Mouse (Mus musculus): ENCODE data around the gene Mnd1. TPM values are rescaled to one million over a fixed set of nuclear protein-coding genes. Genes with fewer than 3 reads are reported as not detected.

Mnd1 gene
- 1.6 and 1.8 TPM in 2 replicates for polyA plus RNA-seq (2015; fragmentation: Nextera tagmentation; extraction: Ambion mirVana)

- Histone ChIP-seq H3K4me1 (peaks cover 9% of the 10 kb centered on the region; the same call in 1 of the 2 replicates), H3K4me3 (peak within 1 kb of the TSS; percentile 54), H3K4me2 (peak within 1 kb of the TSS; percentile 99), H3K9ac (peak within 1 kb of the TSS; percentile 50), H3K27me3 (replicated peaks) (no peaks in the 10 kb centered on the region), H3K36me3 (replicated peaks) (peaks cover 13% of the 10 kb centered on the region; the same call in 1 of the 2 replicates), H3K9me3 (no peaks in the 10 kb centered on the region), H3K27ac (no peak within 1 kb of the TSS)
- WGBS: under 1% methylated on average over 29 of the region's 29 CpGs
- ATAC-seq (replicated peaks): peak; percentile 97
Observed at GRCm38 (mm10) chr3:84155558-84156006, at the start of gene Mnd1. Mnd1 (minus strand) TSS chr3:84155786.

DNA sequence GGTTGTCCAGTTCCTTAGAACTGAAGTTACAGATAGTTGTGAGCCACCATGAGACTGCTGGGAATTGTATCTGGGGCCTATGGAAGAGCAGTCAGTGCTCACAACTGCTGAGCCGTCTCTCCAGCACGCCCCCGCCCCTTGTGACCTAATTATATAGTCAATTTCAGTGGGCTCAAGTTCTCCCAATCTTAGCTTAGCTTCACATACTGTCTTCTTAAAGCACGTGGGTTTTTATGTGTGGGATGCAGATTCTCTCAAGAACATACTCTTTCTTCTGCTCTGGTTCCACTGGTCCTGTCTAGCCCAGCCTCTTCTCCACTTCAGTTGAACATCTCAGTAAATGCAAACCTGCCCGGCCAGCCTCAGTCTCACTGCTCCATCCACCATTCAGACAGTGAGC, 49.1 kb upstream of the Mnd1 start:
- Histone ChIP-seq H3K4me1 (peaks cover 11% of the 10 kb centered on the region), H3K9me3 (no peaks in the 10 kb centered on the region), H3K27me3 (replicated peaks) (no peaks in the 10 kb centered on the region), H3K4me3 (no peak overlapping the region), H3K36me3 (replicated peaks) (peaks cover 24% of the 10 kb centered on the region), H3K27ac (no peak overlapping the region), H3K9ac (no peak overlapping the region), H3K4me2 (no peak overlapping the region)
- no peak for ATAC-seq (replicated peaks)
- 80% methylated on average over 5 of the region's 5 CpGs for WGBS

GRCm38 (mm10) chr3:84200559-84201420, 45.2 kb upstream of the Mnd1 start:
- H3K36me3 ChIP-seq (replicated peaks): peaks cover 23% of the 10 kb centered on the region
- H3K4me1 ChIP-seq: peaks cover 10% of the 10 kb centered on the region
- peak overlapping the region; percentile 48; the same call in 1 of the 2 replicates for H3K27ac ChIP-seq
- no peak overlapping the region for H3K4me3 ChIP-seq
- H3K27me3 ChIP-seq (replicated peaks): no peaks in the 10 kb centered on the region
- H3K9ac ChIP-seq: no peak overlapping the region
- no peak overlapping the region for H3K4me2 ChIP-seq
- peak; percentile 75 for ATAC-seq (replicated peaks)
- WGBS: 51% methylated on average over 13 of the region's 13 CpGs
- no peaks in the 10 kb centered on the region for H3K9me3 ChIP-seq

DNA sequence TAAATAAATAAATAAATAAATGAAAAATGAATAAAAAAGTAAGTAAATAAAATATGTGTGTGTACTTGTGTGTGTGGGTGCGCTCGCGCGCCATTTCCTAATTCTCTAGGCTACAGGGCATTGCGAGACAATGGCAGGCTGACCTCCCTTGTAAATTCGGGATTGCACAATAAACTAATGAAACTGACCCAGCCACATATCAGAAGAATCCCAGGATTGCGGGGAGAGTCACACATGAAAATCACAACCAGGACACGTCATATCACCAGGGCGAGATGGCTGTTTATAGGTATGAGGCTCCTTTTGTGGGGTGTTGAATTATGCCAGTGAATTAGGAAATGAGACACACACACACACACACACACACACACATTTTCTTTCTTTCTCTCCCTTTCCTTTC, 43.9 kb upstream of the Mnd1 start:
- H3K36me3 ChIP-seq (replicated peaks): peaks cover 14% of the 10 kb centered on the region
- no peak overlapping the region for H3K27ac ChIP-seq
- no peak overlapping the region for H3K4me3 ChIP-seq
- no peak for ATAC-seq (replicated peaks)
- peaks cover 10% of the 10 kb centered on the region for H3K4me1 ChIP-seq
- H3K9me3 ChIP-seq: no peaks in the 10 kb centered on the region
- no peak overlapping the region for H3K4me2 ChIP-seq
- 92% methylated on average over 9 of the region's 9 CpGs for WGBS
- no peaks in the 10 kb centered on the region for H3K27me3 ChIP-seq (replicated peaks)
- no peak overlapping the region for H3K9ac ChIP-seq

DNA sequence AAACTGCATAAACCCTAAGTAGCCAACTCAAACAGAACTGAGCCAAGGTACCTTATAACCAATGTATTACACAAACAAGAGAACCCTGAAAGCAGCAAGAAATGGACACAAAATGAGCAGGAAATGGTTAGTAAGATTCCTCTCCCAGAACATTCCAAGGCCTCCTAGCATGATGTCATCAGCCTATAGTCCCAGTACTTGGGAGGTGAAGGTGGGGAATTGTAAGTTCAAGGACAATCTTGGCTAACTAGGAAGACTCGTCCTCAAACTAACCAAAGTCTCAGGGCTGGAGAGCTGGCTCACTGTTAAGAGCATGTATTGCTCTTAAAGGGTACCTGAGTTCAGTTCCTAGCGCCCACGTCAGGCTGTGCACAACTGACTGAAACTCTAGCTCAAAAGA, 42.6 kb upstream of the Mnd1 start:
- Histone ChIP-seq H3K9me3 (no peaks in the 10 kb centered on the region), H3K27me3 (replicated peaks) (no peaks in the 10 kb centered on the region), H3K4me3 (no peak overlapping the region), H3K4me2 (no peak overlapping the region), H3K27ac (no peak overlapping the region), H3K9ac (no peak overlapping the region), H3K36me3 (replicated peaks) (peaks cover 17% of the 10 kb centered on the region), H3K4me1 (peaks cover 10% of the 10 kb centered on the region)
- no peak for ATAC-seq (replicated peaks)
- 92% methylated on average over 3 of the region's 3 CpGs for whole genome bisulfite sequencing

- Histone ChIP-seq H3K27ac (no peak overlapping the region), H3K9ac (no peak overlapping the region), H3K36me3 (replicated peaks) (peaks cover 24% of the 10 kb centered on the region), H3K4me2 (no peak overlapping the region), H3K4me3 (no peak overlapping the region), H3K9me3 (no peaks in the 10 kb centered on the region), H3K27me3 (replicated peaks) (no peaks in the 10 kb centered on the region), H3K4me1 (peaks cover 4% of the 10 kb centered on the region; the same call in 1 of the 2 replicates)
- WGBS: 57% methylated on average over 4 of the region's 4 CpGs
- ATAC-seq (replicated peaks): no peak
Observed at GRCm38 (mm10) chr3:84193881-84194280, 38.3 kb upstream of the Mnd1 start.

DNA sequence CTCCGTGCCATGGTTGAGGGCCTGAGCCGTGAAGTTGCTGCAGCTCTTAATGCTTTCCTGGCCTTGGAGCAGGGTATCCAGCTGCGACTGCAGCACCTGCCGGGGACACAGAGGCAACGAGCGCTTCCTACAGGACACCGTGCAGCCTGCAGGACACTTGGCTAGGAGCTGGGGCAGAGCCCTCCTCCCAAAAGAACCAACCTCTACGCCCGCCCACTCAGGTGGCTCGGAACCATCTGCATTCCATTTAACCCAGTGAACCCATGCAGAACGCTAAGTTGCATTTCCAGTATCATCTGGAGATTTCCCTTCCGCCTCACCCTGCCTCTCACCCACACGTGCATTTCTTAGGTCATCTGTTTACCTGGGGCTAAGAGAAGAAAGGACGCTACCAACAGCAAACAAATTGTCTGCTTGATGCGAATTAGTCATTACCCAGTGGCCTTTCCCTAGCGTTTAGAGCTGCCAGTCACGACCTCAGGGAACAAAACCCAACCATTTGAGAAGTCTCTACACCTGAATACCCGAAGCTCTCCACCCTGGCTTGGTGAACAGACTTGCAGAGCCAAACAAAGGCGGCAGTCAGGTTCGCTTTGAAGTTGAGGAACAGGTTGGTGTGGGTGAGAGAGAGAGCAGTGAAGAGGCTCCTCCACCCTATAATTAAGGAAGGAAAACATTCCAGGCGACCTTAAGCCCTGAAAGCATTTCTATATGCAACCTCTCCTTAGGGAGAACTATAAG, 35.7 kb upstream of the Mnd1 start:
- Histone ChIP-seq H3K9ac (no peak overlapping the region), H3K9me3 (no peaks in the 10 kb centered on the region), H3K4me3 (no peak overlapping the region), H3K4me2 (no peak overlapping the region), H3K36me3 (replicated peaks) (peaks cover 21% of the 10 kb centered on the region), H3K4me1 (peaks cover 4% of the 10 kb centered on the region; the same call in 1 of the 2 replicates), H3K27ac (no peak overlapping the region), H3K27me3 (replicated peaks) (no peaks in the 10 kb centered on the region)
- 54% methylated on average over 21 of the region's 21 CpGs for WGBS
- peak; percentile 43; the same call in 1 of the 2 replicates for ATAC-seq (replicated peaks)

DNA sequence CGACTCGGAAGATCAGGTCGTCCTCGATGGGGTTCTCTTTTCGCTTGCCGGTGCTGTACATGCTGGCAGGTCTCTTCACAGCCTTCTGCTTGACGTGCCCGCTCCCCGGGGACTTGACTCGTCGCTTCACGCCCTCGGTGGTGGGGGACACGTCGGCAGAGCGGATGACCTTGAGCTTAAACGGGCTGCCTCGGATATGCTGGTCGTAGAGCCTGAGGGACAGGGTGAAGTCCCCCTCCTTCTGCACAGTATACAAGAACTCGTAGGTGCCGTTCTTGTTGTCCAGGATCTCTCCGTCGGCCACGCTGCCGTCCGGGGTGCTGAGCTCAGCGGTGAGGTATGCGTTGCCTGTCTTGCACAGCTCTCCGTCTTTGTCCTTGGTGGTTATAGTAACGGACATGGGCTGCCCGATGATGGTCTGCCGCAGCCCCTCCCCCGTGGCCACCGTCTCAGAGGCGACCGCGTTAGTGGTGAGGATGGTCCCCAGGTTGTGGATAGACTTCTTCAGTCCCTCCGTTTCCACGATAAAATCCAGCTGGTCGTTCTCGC, 35.0 kb upstream of the Mnd1 start:
- peaks cover 15% of the 10 kb centered on the region; the same call in 1 of the 2 replicates for H3K36me3 ChIP-seq (replicated peaks)
- no peak overlapping the region for H3K4me2 ChIP-seq
- no peaks in the 10 kb centered on the region for H3K9me3 ChIP-seq
- H3K27ac ChIP-seq: no peak overlapping the region
- H3K4me1 ChIP-seq: peaks cover 4% of the 10 kb centered on the region; the same call in 1 of the 2 replicates
- peak; percentile 65 for ATAC-seq (replicated peaks)
- no peak overlapping the region for H3K4me3 ChIP-seq
- no peaks in the 10 kb centered on the region for H3K27me3 ChIP-seq (replicated peaks)
- H3K9ac ChIP-seq: no peak overlapping the region
- 18% methylated on average over 41 of the region's 41 CpGs for WGBS

DNA sequence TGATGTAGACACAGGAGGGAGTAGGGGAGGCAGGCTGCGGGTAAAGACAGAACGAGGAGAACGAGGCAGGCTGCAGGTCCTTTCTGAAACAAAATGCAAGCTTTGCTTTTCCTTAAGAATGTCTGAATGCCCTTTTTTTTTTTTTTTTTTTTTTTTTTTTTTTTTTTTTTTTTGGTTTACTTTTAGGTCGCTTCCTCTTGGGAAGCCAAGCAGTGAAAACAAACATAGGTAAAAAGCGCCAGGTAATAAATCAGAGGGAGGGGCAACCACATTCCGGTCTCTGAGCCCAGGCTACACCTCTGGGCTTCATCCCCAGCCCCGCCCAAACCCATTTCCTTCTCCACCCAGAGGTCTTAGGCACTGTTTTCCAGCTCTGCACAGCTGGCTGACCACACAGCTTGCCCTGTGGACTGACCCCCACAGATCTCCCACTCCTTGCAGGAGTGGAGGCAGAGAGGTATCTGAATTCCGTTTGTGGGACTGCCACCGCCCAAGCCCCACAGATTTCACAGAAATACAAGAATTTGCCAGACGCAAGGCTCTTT, 34.1 kb upstream of the Mnd1 start:
- Histone ChIP-seq H3K9me3 (no peaks in the 10 kb centered on the region), H3K4me2 (no peak overlapping the region), H3K27me3 (replicated peaks) (no peaks in the 10 kb centered on the region), H3K9ac (no peak overlapping the region), H3K4me3 (no peak overlapping the region), H3K4me1 (peaks cover 4% of the 10 kb centered on the region; the same call in 1 of the 2 replicates), H3K36me3 (replicated peaks) (peaks cover 15% of the 10 kb centered on the region; the same call in 1 of the 2 replicates), H3K27ac (no peak overlapping the region)
- ATAC-seq (replicated peaks): no peak
- WGBS: 68% methylated on average over 10 of the region's 10 CpGs

GRCm38 (mm10) chr3:84181717-84182116, 26.1 kb upstream of the Mnd1 start:
- no peaks in the 10 kb centered on the region for H3K27me3 ChIP-seq (replicated peaks)
- H3K9me3 ChIP-seq: no peaks in the 10 kb centered on the region
- peaks cover 5% of the 10 kb centered on the region; the same call in 1 of the 2 replicates for H3K36me3 ChIP-seq (replicated peaks)
- no peak overlapping the region for H3K27ac ChIP-seq
- no peak overlapping the region for H3K9ac ChIP-seq
- peaks cover 15% of the 10 kb centered on the region for H3K4me1 ChIP-seq
- WGBS: 15% methylated on average over 4 of the region's 4 CpGs
- H3K4me2 ChIP-seq: no peak overlapping the region
- no peak for ATAC-seq (replicated peaks)
- H3K4me3 ChIP-seq: no peak overlapping the region

DNA sequence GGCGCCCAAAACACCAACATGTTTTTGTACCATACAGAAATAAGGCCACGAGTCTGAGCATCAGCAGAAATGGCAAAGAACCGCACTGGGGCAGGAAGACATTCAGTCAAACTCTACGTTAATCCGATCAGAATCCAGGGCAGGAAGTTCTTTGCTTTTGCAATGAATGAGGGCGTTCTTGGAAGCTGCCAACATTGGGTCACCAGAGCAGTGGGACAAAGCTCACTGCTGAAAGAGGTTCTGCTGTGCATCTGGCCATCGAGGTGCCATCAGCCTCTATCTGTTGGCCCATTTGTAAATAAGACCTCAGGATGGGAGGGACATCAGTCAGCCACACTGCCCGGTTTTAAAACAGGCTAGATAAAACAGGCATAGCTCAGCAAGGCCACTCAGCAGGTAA, 25.5 kb upstream of the Mnd1 start:
- no peaks in the 10 kb centered on the region for H3K27me3 ChIP-seq (replicated peaks)
- 0 out of 2 replicates have a peak overlapping the region, but pooled peaks have one; percentile 7 for H3K27ac ChIP-seq
- 22% methylated on average over 8 of the region's 8 CpGs for WGBS
- no peak overlapping the region for H3K4me2 ChIP-seq
- H3K9ac ChIP-seq: no peak overlapping the region
- H3K9me3 ChIP-seq: no peaks in the 10 kb centered on the region
- peaks cover 15% of the 10 kb centered on the region for H3K4me1 ChIP-seq
- H3K4me3 ChIP-seq: no peak overlapping the region
- H3K36me3 ChIP-seq (replicated peaks): peaks cover 5% of the 10 kb centered on the region; the same call in 1 of the 2 replicates
- no peak for ATAC-seq (replicated peaks)

DNA sequence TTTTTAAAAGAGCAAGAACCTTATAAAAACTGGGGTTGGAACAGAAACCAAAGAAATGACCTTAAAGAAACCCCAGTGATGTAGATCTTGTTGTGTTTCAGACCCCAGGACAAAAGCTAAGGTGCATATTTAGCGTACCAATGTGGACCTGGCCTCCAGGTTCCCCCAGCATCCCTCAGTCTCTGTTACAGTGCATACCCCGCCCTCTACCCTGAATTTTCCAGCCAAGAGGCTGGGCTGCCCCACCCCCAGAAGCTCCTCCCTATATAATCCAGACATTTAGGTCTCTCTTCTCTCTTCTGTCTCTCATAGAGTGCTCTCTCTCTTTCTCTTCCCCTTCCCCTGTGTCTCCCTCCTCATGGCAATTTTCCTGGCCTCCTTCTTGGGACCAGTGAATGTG, 24.7 kb upstream of the Mnd1 start:
- no peak overlapping the region for H3K27ac ChIP-seq
- no peaks in the 10 kb centered on the region for H3K27me3 ChIP-seq (replicated peaks)
- H3K9me3 ChIP-seq: no peaks in the 10 kb centered on the region
- peaks cover 5% of the 10 kb centered on the region; the same call in 1 of the 2 replicates for H3K36me3 ChIP-seq (replicated peaks)
- 79% methylated on average over 2 of the region's 2 CpGs for WGBS
- H3K4me3 ChIP-seq: no peak overlapping the region
- no peak overlapping the region for H3K9ac ChIP-seq
- ATAC-seq (replicated peaks): no peak
- H3K4me1 ChIP-seq: peaks cover 15% of the 10 kb centered on the region
- no peak overlapping the region for H3K4me2 ChIP-seq
